Mouse (Mus musculus): ENCODE data around the gene Ptprq. TPM values are rescaled to one million over a fixed set of nuclear protein-coding genes. Genes with fewer than 3 reads are reported as not detected.
A peak's percentile ranks its signal among the peaks of the same experiment; 100 is the strongest.

The Ptprq gene
- 0.14 and 0.15 TPM in 2 replicates for polyA plus RNA-seq (2016; fragmentation: Nextera tagmentation; extraction: Ambion mirVana)

DNA sequence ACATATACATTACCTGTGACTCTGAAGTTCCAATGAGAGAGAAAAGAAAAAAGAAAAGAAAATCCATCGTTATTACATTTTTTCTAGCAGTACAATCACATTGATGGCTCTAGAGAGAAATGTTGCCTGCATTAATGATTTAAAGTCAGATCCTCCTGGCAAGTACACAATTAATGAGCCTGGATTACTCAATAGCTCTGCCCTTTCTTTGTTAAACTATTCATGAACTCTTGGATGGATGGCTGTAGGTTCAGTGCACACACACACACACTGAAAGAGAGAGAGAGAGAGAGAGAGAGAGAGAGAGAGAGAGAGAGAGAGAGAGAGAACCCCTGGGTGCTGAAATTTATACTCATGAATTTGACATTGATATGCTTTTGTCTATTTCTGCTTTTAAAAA, at the start of gene Ptprq:
Gene Ptprq, minus strand, starts transcription at position 246 of the 400 bp plus-strand sequence.
- Histone ChIP-seq H3K9me3 (no peaks in the 10 kb centered on the region), H3K9ac (no peak within 1 kb of the TSS), H3K4me1 (no peaks in the 10 kb centered on the region), H3K27me3 (replicated peaks) (no peaks in the 10 kb centered on the region), H3K27ac (no peak within 1 kb of the TSS), H3K36me3 (no peaks in the 10 kb centered on the region), H3K4me2 (replicated peaks) (no peak within 1 kb of the TSS), H3K4me3 (no peak within 1 kb of the TSS)
- WGBS = 49% methylated on average over 1 of the region's 1 CpGs
- no peak for ATAC-seq (ENCODE audit: low FRiP score, low read depth)

DNA sequence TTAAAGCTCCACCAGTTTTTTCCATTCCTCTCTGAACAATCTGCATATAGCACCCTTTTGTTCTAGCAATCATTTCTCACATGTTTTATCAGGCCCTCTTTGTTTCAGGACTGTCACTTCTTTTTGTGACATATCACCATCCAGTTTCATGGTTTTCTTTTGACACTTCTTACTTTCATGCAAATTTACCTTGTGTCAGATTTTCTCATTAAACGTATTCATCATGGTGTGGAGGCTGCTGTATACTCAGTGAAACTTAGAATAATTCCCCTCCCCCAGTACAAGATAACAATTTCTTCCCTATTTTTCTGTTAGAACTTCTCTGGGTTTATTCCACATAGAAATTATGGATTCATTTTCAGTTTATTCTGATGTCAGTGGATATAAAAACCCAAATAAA, 39.8 kb upstream of the Ptprq start:
- Histone ChIP-seq H3K27ac (no peak overlapping the region), H3K4me2 (replicated peaks) (no peak overlapping the region), H3K4me1 (no peaks in the 10 kb centered on the region), H3K27me3 (replicated peaks) (no peaks in the 10 kb centered on the region), H3K9ac (no peak overlapping the region), H3K4me3 (no peak overlapping the region), H3K36me3 (no peaks in the 10 kb centered on the region), H3K9me3 (no peaks in the 10 kb centered on the region)
- no peak for ATAC-seq (ENCODE audit: low FRiP score, low read depth)
- WGBS = 81% methylated on average over 1 of the region's 1 CpGs

DNA sequence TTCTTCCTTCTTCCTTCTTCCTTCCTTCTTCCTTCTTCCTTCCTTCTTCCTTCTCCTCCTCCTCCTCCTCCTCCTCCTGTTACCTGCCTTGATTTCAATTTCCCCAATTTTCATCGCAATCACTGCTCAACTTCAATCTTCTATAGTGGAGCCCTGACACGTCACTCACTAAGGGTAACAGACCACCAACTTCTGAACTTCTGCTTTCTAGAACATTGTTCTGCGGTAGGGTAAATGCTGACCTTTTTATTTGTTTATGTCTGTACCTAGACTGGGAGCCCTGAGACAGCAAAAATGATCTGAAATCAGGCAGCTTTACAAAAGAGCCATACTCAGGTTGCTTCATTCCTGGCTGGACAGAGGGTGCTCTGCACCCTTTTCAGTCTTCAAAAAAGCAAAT, 33.6 kb upstream of the Ptprq start:
- Histone ChIP-seq H3K4me2 (replicated peaks) (no peak overlapping the region), H3K4me3 (no peak overlapping the region), H3K27me3 (replicated peaks) (no peaks in the 10 kb centered on the region), H3K9ac (no peak overlapping the region), H3K36me3 (no peaks in the 10 kb centered on the region), H3K27ac (no peak overlapping the region), H3K9me3 (no peaks in the 10 kb centered on the region), H3K4me1 (peaks cover 10% of the 10 kb centered on the region)
- ATAC-seq (ENCODE audit: low FRiP score, low read depth) = no peak
- 91% methylated on average over 3 of the region's 3 CpGs for WGBS

DNA sequence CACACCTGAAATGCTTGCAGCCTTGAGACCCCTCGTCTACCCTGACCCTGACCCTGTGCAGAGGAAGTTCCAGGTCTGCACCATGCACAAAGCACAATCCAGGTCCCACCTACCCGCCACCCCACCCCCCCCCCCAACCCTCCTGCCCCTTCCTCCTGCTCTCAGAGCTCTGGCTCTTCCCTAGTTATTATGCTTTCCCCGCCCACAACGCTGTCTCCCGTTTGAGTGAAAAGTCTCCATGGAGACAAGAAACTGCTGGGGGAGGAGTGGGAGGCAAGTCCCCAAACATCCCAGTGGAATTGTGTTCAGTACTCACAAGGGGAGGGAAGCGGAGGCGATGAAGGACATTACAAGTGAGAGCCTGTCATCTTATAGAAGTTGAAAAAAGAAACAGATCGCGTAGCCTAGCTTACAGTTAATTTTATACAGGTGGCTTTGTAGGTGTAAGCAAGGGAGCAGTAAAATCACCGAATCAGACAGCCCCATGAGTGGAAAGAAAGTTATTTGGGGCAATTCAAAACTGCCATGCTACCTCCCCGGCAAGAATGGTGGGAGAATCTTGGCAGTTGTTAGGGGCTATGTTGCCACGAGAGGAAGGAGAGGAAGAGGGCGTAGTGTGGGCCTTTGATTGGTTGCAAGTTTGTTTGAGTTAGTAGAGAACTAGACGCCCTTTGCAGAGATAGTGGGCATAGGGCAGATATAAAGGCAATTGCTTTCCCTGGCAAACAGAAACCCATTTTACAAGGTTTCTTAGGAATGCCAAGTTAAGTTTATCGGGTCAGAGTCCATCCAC, 32.7 kb upstream of the Ptprq start:
- peak overlapping the region; percentile 48 for H3K4me2 ChIP-seq (replicated peaks)
- no peak overlapping the region for H3K27ac ChIP-seq
- peak; percentile 83 for ATAC-seq (ENCODE audit: low FRiP score, low read depth)
- 25% methylated on average over 15 of the region's 15 CpGs for WGBS
- no peaks in the 10 kb centered on the region for H3K36me3 ChIP-seq
- no peak overlapping the region for H3K4me3 ChIP-seq
- H3K27me3 ChIP-seq (replicated peaks) = no peaks in the 10 kb centered on the region
- no peak overlapping the region for H3K9ac ChIP-seq
- no peaks in the 10 kb centered on the region for H3K9me3 ChIP-seq
- peaks cover 10% of the 10 kb centered on the region for H3K4me1 ChIP-seq

DNA sequence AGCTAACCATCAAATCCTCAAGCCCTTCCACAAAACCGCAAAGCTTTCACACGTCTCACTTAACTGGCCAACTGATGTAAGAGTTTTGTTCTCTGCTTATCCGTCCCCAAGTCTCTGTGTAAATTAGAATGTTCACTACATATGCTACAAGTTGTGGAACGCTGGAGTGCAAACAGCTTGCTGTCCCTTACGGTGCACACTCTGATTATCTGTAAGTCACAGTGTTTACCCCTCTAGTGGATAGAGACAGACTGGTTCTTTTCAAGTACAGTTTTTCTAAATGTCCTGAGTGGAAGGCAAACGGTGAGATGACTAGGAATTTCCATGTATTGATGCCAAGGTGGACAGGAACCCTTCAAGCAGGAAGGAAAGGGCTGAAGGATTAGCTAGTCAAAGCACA, 32.1 kb upstream of the Ptprq start:
- 41% methylated on average over 6 of the region's 6 CpGs for WGBS
- Histone ChIP-seq H3K36me3 (no peaks in the 10 kb centered on the region), H3K27me3 (replicated peaks) (no peaks in the 10 kb centered on the region), H3K9ac (no peak overlapping the region), H3K4me2 (replicated peaks) (peak overlapping the region; percentile 48), H3K4me1 (peaks cover 10% of the 10 kb centered on the region), H3K9me3 (no peaks in the 10 kb centered on the region), H3K27ac (no peak overlapping the region), H3K4me3 (no peak overlapping the region)
- ATAC-seq (ENCODE audit: low FRiP score, low read depth) = 0 out of 2 replicates have a peak, but pooled peaks have one; percentile 19

DNA sequence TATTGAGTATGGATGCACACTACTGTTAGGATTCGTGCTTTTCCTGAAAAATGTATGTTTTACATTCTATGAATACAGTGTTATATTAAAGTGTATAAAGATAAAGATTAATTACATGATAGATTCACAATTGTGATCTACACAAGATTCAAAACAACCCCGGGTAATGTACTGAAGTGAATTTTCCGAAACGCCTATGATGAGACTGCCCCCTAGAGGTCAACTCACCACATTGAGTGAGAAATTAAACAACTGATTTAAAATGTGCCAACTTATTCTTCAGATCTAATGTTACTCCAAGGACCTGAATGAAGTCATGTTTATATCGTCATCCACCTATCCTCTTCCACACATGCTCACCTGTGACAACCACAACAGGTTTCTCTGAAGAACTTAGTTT, 27.7 kb upstream of the Ptprq start:
- H3K27me3 ChIP-seq (replicated peaks) = no peaks in the 10 kb centered on the region
- no peak overlapping the region for H3K4me2 ChIP-seq (replicated peaks)
- no peak overlapping the region for H3K4me3 ChIP-seq
- H3K9me3 ChIP-seq = no peaks in the 10 kb centered on the region
- ATAC-seq (ENCODE audit: low FRiP score, low read depth) = peak; percentile 4; the same call in 1 of the 2 replicates
- H3K27ac ChIP-seq = no peak overlapping the region
- H3K9ac ChIP-seq = no peak overlapping the region
- H3K4me1 ChIP-seq = peaks cover 11% of the 10 kb centered on the region
- no peaks in the 10 kb centered on the region for H3K36me3 ChIP-seq
- 16% methylated on average over 5 of the region's 5 CpGs for WGBS

DNA sequence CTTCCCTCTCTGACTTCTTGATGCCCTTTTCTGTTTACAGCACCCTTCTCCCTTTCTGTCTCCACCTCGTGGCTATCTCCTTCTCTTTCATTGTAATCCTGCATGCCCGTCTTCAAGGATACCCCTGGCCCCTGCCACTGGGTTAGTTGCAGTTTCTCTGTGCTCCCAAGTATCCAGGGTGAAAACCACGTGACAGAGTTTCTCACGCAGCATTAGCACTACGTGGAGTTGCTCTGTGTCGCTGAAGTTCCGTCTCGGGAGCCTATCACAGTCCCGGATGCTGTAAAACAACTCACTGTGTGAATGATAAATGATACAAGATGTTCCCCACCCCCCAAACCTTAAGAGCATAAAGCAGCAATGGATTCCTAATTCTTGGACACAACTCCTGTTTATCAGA, 26.9 kb upstream of the Ptprq start:
- no peak overlapping the region for H3K9ac ChIP-seq
- H3K27ac ChIP-seq = no peak overlapping the region
- 20% methylated on average over 9 of the region's 9 CpGs for WGBS
- H3K4me1 ChIP-seq = 0 out of 2 replicates have a peak, but pooled peaks cover 4% of the 10 kb centered on the region
- no peak overlapping the region for H3K4me3 ChIP-seq
- peak; percentile 61; the same call in 1 of the 2 replicates for ATAC-seq (ENCODE audit: low FRiP score, low read depth)
- H3K9me3 ChIP-seq = no peaks in the 10 kb centered on the region
- no peaks in the 10 kb centered on the region for H3K36me3 ChIP-seq
- peak overlapping the region; percentile 25; the same call in 1 of the 2 replicates for H3K4me2 ChIP-seq (replicated peaks)
- no peaks in the 10 kb centered on the region for H3K27me3 ChIP-seq (replicated peaks)

DNA sequence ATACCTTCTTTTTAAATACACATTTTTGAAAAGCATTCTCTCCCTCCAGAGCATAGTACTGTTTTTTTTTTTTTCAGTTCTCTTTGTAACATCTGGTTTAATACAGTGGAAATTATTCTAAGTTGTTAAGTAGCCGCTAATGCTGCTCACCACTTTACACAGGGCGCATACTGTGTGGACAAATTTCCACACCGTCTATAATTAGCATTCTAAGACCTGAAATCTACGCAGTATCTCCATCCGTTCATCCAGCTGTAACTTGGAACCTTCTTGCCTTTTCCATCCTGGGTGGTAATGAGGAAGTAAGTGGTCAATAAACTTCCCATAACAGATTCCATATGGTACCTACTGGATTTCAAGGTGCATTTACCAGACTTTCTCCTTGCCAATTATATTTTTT, 20.0 kb upstream of the Ptprq start:
- H3K27me3 ChIP-seq (replicated peaks) = no peaks in the 10 kb centered on the region
- no peaks in the 10 kb centered on the region for H3K9me3 ChIP-seq
- H3K36me3 ChIP-seq = no peaks in the 10 kb centered on the region
- H3K4me2 ChIP-seq (replicated peaks) = no peak overlapping the region
- H3K4me3 ChIP-seq = no peak overlapping the region
- H3K9ac ChIP-seq = no peak overlapping the region
- ATAC-seq (ENCODE audit: low FRiP score, low read depth) = no peak
- no peaks in the 10 kb centered on the region for H3K4me1 ChIP-seq
- no peak overlapping the region for H3K27ac ChIP-seq
- WGBS = 90% methylated on average over 5 of the region's 5 CpGs

DNA sequence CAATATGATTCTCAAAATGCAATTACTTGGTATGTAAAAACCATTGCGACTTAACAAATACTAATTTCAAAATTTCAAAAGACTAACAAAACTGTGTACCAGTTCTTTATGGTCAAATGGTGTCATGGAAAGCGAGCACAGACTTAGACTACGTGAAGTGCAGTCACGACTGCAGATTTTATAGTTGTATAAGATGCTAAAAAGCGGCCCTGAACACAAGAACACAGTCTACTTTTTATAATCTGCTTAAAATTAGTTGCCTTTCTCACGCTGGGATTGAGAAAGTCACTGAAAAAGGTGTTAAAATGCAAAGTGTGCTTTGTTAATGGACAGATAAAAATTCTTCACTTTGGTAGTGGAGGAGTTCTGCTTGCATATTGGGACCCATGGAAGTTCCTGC, 17.9 kb upstream of the Ptprq start:
- no peaks in the 10 kb centered on the region for H3K27me3 ChIP-seq (replicated peaks)
- H3K9me3 ChIP-seq = no peaks in the 10 kb centered on the region
- no peak overlapping the region for H3K4me2 ChIP-seq (replicated peaks)
- no peak overlapping the region for H3K27ac ChIP-seq
- no peaks in the 10 kb centered on the region for H3K4me1 ChIP-seq
- 87% methylated on average over 6 of the region's 6 CpGs for WGBS
- H3K4me3 ChIP-seq = no peak overlapping the region
- H3K9ac ChIP-seq = no peak overlapping the region
- ATAC-seq (ENCODE audit: low FRiP score, low read depth) = no peak
- no peaks in the 10 kb centered on the region for H3K36me3 ChIP-seq

DNA sequence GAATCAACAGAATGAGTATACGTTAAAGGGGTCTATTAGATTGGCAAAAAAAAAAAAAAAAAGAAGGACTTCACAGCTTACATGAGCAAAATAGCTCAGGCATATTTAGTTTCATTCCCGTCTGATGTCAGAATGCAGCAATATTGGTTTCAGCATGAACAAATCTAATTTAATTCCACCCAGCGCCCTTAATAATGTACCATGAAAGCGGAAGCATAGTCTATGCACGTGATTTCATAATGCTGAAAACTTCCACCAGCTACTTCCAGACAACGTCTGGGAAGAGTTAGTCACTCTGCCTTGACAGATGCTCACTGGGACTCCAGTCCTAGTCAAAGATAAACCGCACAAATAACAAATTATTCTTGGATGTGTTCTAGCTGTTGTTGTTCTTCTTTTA, 15.6 kb upstream of the Ptprq start:
- H3K4me1 ChIP-seq = no peaks in the 10 kb centered on the region
- H3K4me2 ChIP-seq (replicated peaks) = no peak overlapping the region
- no peak overlapping the region for H3K27ac ChIP-seq
- H3K4me3 ChIP-seq = no peak overlapping the region
- no peaks in the 10 kb centered on the region for H3K27me3 ChIP-seq (replicated peaks)
- no peaks in the 10 kb centered on the region for H3K36me3 ChIP-seq
- ATAC-seq (ENCODE audit: low FRiP score, low read depth) = no peak
- no peaks in the 10 kb centered on the region for H3K9me3 ChIP-seq
- 76% methylated on average over 7 of the region's 7 CpGs for WGBS
- no peak overlapping the region for H3K9ac ChIP-seq

DNA sequence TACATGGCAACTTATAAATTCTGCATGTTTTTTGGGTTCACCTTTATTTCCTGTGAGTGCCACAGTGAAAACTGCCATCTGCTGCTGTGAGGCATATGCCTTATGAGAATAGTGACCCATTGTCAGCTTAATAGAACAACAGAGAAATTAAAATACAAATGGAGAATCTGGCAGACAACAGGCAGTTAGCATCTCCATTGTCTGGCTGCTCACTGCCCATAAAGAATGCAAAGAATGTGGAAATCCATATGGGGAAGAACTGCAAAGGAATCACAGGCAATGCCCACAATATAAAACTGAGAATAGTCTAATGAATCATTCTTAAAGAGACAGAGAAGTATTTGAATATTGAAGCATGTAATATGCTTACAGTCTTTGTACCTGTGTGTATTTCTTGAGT, 14.5 kb upstream of the Ptprq start:
- no peaks in the 10 kb centered on the region for H3K9me3 ChIP-seq
- no peak overlapping the region for H3K27ac ChIP-seq
- H3K4me1 ChIP-seq = no peaks in the 10 kb centered on the region
- H3K4me2 ChIP-seq (replicated peaks) = no peak overlapping the region
- H3K27me3 ChIP-seq (replicated peaks) = no peaks in the 10 kb centered on the region
- no peak overlapping the region for H3K4me3 ChIP-seq
- no peak overlapping the region for H3K9ac ChIP-seq
- ATAC-seq (ENCODE audit: low FRiP score, low read depth) = no peak
- H3K36me3 ChIP-seq = no peaks in the 10 kb centered on the region

DNA sequence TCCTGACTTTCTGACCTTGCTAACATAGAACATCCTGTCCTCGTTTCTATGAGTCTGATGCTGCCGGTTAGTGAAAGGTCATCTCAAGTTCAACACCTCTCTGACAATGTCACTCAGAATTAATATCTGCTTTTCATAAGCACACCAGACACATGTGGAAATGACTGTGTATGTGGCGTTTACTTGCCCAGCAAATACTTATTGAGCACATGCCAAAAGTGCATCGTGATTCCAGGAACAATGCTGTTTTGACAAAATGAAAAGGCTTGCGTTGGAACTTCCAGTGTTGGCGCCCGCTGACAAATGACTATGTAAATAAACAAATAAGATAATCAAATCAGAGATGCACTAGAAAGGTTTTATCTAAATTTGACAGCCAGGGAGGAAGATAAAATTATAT, 5.8 kb upstream of the Ptprq start:
- WGBS = 77% methylated on average over 7 of the region's 7 CpGs
- no peak for ATAC-seq (ENCODE audit: low FRiP score, low read depth)

DNA sequence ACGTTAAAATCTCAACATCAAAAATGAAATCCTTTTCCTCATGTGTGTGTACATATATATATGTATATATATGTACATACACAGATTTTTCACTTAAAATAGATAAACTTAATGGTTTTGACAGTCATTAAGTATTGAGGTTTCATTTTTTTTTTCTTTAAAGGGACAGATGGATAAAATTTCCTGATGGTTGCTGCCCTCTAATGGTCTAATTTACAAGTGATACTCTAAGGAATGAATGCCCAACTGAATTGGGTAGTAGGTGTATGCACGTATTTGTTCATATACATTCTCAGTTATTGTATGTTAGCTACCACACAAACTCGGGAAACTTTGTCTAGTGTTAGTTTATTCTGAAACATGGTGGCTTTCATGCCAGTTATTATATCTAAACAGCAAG, 15.4 kb downstream of the Ptprq start:
- no peak overlapping the region for H3K9ac ChIP-seq
- no peak overlapping the region for H3K4me2 ChIP-seq (replicated peaks)
- H3K27me3 ChIP-seq (replicated peaks) = no peaks in the 10 kb centered on the region
- no peaks in the 10 kb centered on the region for H3K4me1 ChIP-seq
- H3K9me3 ChIP-seq = no peaks in the 10 kb centered on the region
- no peak overlapping the region for H3K4me3 ChIP-seq
- H3K36me3 ChIP-seq = no peaks in the 10 kb centered on the region
- WGBS = 58% methylated on average over 3 of the region's 3 CpGs
- no peak overlapping the region for H3K27ac ChIP-seq
- no peak for ATAC-seq (ENCODE audit: low FRiP score, low read depth)

More for the DNA sequence above, 5.8 kb upstream of the Ptprq start:
- Histone ChIP-seq H3K4me3 (no peak overlapping the region), H3K36me3 (no peaks in the 10 kb centered on the region), H3K9me3 (no peaks in the 10 kb centered on the region), H3K27ac (no peak overlapping the region), H3K4me2 (replicated peaks) (no peak overlapping the region), H3K4me1 (no peaks in the 10 kb centered on the region), H3K27me3 (replicated peaks) (no peaks in the 10 kb centered on the region), H3K9ac (no peak overlapping the region)

All from neural tube, embryonic 12.5 days (tissue).